Mouse (Mus musculus): ENCODE results near the gene Foxn3.

- TF ChIP-seq CTCF (IDR thresholded peaks at IDR 0.05) (no peak), EP300 (IDR thresholded peaks at IDR 0.05) (no peak)
Observed at GRCm38 (mm10) chr12:99166091-99166490, 397.3 kb downstream of the Foxn3 start.
